Mouse (Mus musculus) kidney, adult 2 months (tissue): ENCODE results near the gene Mkln1. TPM values are rescaled to one million over a fixed set of nuclear protein-coding genes. Genes with fewer than 3 reads are reported as not detected.
A peak's percentile ranks its signal among the peaks of the same experiment; 100 is the strongest.

ENCODE experiments used
- DNase-seq: peaks from one replicate; pipeline ENCODE4 v3.0.0; 2021
- H3K27ac ChIP-seq: fragments of 200-500 bp; 2 replicates; pipeline ENCODE4 v1.5.1; 2012; ENCODE audit warnings: low read depth, low read length, control low read depth, inconsistent platforms; ENCODE audit not compliant: insufficient read depth
- H3K27me3 ChIP-seq: fragments of 200-500 bp; replicated peaks from 2 replicates; pipeline ENCODE4 v1.6.1; 2012; ENCODE audit warnings: mild to moderate bottlenecking, moderate library complexity, low read length, inconsistent platforms; ENCODE audit not compliant: control insufficient read depth, insufficient read depth
- H3K36me3 ChIP-seq: fragments of 200-500 bp; 2 replicates; pipeline ENCODE4 v1.6.1; 2012; ENCODE audit warnings: mild to moderate bottlenecking, moderate library complexity, low read length, inconsistent platforms; ENCODE audit not compliant: control insufficient read depth, insufficient read depth
- H3K4me1 ChIP-seq: fragments of 200-500 bp; 2 replicates; pipeline ENCODE4 v1.6.1; 2011; ENCODE audit warnings: low read length; ENCODE audit not compliant: control insufficient read depth, insufficient read depth
- H3K4me3 ChIP-seq: fragments of 200-500 bp; 2 replicates; pipeline ENCODE4 v1.5.1; 2011; ENCODE audit warnings: mild to moderate bottlenecking, low read depth, low read length, control low read depth; ENCODE audit not compliant: insufficient read depth
- CTCF ChIP-seq: fragments of 200-500 bp; conservative IDR thresholded peaks from 2 replicates; pipeline ENCODE4 v1.5.1; 2011; ENCODE audit warnings: low read depth, mild to moderate bottlenecking, control low read depth, low read length, moderate library complexity, mixed read lengths; ENCODE audit not compliant: insufficient read depth, insufficient read length
- POLR2A ChIP-seq: fragments of 200-500 bp; IDR thresholded peaks from one replicate; pipeline ENCODE4 v1.6.1; 2011; ENCODE audit warnings: low read depth, low read length, control low read depth
- WGBS: fragments of 180-500 bp; shearing (Covaris S2); methylation state at CpG from one replicate; pipeline ENCODE4 v1.1.7; 2018; 5-methylcytosine and 5-hydroxymethylcytosine counted together
- polyA plus RNA-seq: library from polyadenylated mRNA; depleted of rRNA; stranded (reverse); fragments of >200 nt; gene quantifications from 2 replicates; pipeline ENCODE4 v1.2.3, GENCODE M21; 2012

Mkln1 gene
- polyA plus RNA-seq, 1 experiment, result 84.5 TPM

GRCm38 (mm10) chr6:31369875-31370274, 28.7 kb upstream of the Mkln1 start:
- peak overlapping the region; percentile 89 for H3K27ac ChIP-seq

GRCm38 (mm10) chr6:31370550-31371061, 27.9 kb upstream of the Mkln1 start:
- H3K27ac ChIP-seq, result peak overlapping the region; percentile 89
- peak; percentile 74 for DNase-seq
- H3K36me3 ChIP-seq, result no peaks in the 10 kb centered on the region
- TF ChIP-seq CTCF (no peak), POLR2A (no peak)
- H3K27me3 ChIP-seq, result no peaks in the 10 kb centered on the region
- WGBS, result 31% methylated on average over 14 of the region's 14 CpGs
- peaks cover 15% of the 10 kb centered on the region for H3K4me1 ChIP-seq
- no peak overlapping the region for H3K4me3 ChIP-seq

More at GRCm38 (mm10) chr6:31369875-31370274, 28.7 kb upstream of the Mkln1 start:
- H3K27me3 ChIP-seq, result no peaks in the 10 kb centered on the region
- DNase-seq, result peak; percentile 67
- WGBS, result 44% methylated on average over 3 of the region's 3 CpGs
- TF ChIP-seq POLR2A, result no peak
- peak; percentile 63 for TF ChIP-seq CTCF
- H3K4me3 ChIP-seq, result no peak overlapping the region
- H3K4me1 ChIP-seq, result peaks cover 15% of the 10 kb centered on the region
- H3K36me3 ChIP-seq, result no peaks in the 10 kb centered on the region

- no peaks in the 10 kb centered on the region for H3K27me3 ChIP-seq
- DNase-seq, result peak; percentile 77
- no peak overlapping the region for H3K4me3 ChIP-seq
- peaks cover 15% of the 10 kb centered on the region for H3K4me1 ChIP-seq
- 80% methylated on average over 3 of the region's 3 CpGs for WGBS
- H3K36me3 ChIP-seq, result no peaks in the 10 kb centered on the region
- TF ChIP-seq CTCF (no peak), POLR2A (no peak)
- H3K27ac ChIP-seq, result peak overlapping the region; percentile 89
Measured at GRCm38 (mm10) chr6:31371140-31371539, 27.4 kb upstream of the Mkln1 start.

- Histone ChIP-seq H3K4me3 (no peak overlapping the region), H3K4me1 (peaks cover 15% of the 10 kb centered on the region), H3K27me3 (no peaks in the 10 kb centered on the region), H3K36me3 (no peaks in the 10 kb centered on the region), H3K27ac (peak overlapping the region; percentile 89)
- DNase-seq, result peak; percentile 76
- TF ChIP-seq POLR2A (no peak), CTCF (no peak)
- WGBS, result 17% methylated on average over 3 of the region's 3 CpGs
Measured at GRCm38 (mm10) chr6:31372620-31373019, 25.9 kb upstream of the Mkln1 start.

DNA sequence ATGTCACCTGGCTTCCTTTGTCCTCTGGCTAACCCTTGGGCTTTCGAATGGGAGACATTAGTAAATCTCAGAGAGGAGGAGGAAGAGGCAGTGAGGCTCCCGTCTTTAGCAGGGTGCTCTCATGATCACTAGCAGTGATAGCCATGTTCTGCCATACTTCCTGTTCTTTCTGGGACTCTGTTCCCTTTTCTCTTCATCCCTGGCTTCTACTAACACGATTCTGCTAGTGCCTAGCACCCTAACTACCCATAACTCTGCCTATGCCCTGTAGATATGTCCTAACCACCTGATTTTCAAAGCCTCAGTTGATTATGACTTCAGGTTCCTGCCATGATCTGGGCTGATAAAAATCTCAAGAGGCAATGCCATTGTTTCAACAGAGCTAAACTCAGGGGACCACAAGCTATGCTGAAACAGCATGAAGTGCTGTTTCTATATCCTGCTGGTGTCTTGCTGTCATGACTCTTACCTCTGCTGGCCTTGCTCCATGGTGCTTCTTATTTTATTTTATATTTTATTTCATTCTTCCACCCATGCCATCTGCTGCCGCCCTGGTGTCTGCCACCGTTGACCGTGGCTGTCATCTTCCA, 25.4 kb upstream of the Mkln1 start:
- Histone ChIP-seq H3K36me3 (no peaks in the 10 kb centered on the region), H3K27me3 (no peaks in the 10 kb centered on the region), H3K4me1 (peaks cover 15% of the 10 kb centered on the region), H3K4me3 (no peak overlapping the region), H3K27ac (peak overlapping the region; percentile 52)
- no peak for DNase-seq
- TF ChIP-seq CTCF (no peak), POLR2A (no peak)
- 81% methylated on average over 6 of the region's 6 CpGs for WGBS

GRCm38 (mm10) chr6:31382989-31383388, 15.5 kb upstream of the Mkln1 start:
- H3K4me3 ChIP-seq, result no peak overlapping the region
- TF ChIP-seq CTCF (no peak), POLR2A (no peak)
- 84% methylated on average over 7 of the region's 7 CpGs for WGBS
- no peaks in the 10 kb centered on the region for H3K27me3 ChIP-seq
- H3K4me1 ChIP-seq, result no peaks in the 10 kb centered on the region; the same call in 1 of the 2 replicates
- no peaks in the 10 kb centered on the region for H3K36me3 ChIP-seq
- H3K27ac ChIP-seq, result no peak overlapping the region
- DNase-seq, result no peak

GRCm38 (mm10) chr6:31384794-31385193, 13.7 kb upstream of the Mkln1 start:
- DNase-seq, result no peak
- TF ChIP-seq CTCF (no peak), POLR2A (no peak)
- no peak overlapping the region for H3K27ac ChIP-seq
- H3K36me3 ChIP-seq, result no peaks in the 10 kb centered on the region
- no peaks in the 10 kb centered on the region for H3K27me3 ChIP-seq
- WGBS, result 62% methylated on average over 5 of the region's 5 CpGs
- no peak overlapping the region for H3K4me3 ChIP-seq
- no peaks in the 10 kb centered on the region; the same call in 1 of the 2 replicates for H3K4me1 ChIP-seq
